Mouse (Mus musculus): ENCODE results near the gene Map2k6.

Map2k6 gene

DNA sequence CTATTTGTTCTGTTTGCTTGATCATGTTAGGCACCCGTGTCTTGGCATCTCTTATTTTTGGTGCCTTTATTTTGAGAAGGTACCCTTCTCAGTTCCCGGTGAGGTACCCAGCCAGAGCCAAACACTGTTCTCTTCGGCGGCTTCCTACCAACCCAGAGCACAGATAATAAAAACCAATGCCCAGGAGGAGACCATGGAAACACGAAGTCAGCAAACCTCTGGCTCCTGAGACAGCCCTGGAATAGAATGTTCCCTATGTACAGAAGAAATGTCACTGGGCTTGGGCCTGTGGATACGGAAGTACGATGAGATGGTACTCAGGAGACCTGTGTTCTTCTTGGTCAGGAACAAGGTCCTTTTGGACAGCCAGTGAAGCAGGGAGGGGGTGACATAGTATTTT, 89.4 kb downstream of the Map2k6 start:
- DNase-seq: no peak

- no peak for DNase-seq
Measured at GRCm38 (mm10) chr11:110495323-110496060, 96.6 kb downstream of the Map2k6 start.

DNA sequence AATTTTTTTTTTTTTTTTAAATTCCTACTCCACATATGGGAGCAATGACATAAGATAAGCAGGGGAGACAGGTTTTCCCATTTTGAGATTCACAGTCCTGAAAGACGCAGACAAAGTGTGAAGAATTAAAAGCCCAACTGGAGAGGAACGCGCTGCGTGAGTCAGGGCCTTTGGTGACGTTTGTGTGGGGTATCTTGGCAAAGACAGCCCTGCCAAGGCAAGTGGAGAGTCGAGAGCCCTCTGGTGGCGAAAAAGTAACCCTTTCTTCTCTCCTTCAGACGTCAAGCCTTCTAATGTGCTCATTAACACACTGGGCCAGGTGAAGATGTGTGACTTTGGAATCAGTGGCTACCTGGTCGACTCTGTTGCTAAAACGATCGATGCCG, 97.1 kb downstream of the Map2k6 start:
- peak; percentile 47 for DNase-seq

DNA sequence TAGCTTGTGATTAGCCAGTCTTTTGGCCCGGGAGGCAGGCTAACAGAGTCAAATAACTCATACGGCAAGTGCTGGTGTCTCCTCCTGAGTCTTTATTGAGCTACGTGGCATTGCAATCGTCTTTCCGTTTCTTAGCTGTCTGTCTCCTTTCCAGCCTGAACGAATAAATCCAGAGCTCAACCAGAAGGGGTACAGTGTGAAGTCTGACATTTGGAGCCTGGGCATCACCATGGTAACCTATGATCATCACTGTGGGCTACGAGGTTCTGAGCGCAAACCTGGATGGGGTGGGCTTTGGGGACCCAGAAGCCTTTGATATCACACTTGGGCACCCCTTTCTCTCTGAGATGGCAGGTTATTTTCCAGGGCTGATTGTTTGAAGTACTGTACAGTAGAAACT, 98.8 kb downstream of the Map2k6 start:
- no peak for DNase-seq

DNA sequence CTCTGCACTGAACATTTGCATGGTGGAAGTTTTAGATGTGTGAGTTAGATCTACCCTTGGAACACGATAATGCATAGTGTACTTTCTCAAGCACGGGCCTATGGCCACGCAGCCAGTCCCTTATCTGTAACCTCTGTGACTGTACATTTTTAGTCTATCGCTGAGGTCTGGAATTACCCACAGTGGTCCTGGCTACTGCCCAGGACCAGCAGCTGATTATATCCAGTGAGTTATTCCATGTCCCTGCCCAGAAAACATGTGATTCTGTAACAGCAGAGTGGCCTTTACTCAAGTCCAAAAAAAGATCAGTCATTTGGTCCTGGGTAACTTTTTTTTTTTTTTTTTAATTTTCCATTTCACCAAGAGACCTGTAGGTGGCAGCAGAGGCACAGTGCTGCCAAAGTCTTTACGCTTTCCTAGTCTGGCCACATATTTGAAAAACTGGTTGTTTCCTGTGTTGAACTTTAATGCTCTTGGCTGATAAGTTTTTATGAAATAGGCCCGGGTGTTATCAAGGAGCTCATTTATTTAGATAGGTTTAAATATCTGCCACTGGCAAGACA, 99.8 kb downstream of the Map2k6 start:
- no peak for DNase-seq

GRCm38 (mm10) chr11:110502937-110503670, 104.2 kb downstream of the Map2k6 start:
- no peak for DNase-seq

GRCm38 (mm10) chr11:110511466-110511865, 112.5 kb downstream of the Map2k6 start:
- no peak for DNase-seq

GRCm38 (mm10) chr11:110518648-110519047, 119.7 kb downstream of the Map2k6 start:
- no peak for DNase-seq

- no peak for DNase-seq
Measured at GRCm38 (mm10) chr11:110522906-110523305, 124.0 kb downstream of the Map2k6 start.

GRCm38 (mm10) chr11:110526156-110526555, 127.2 kb downstream of the Map2k6 start:
- DNase-seq: no peak

- no peak for DNase-seq
Measured at GRCm38 (mm10) chr11:110531087-110531486, 132.2 kb downstream of the Map2k6 start.

DNA sequence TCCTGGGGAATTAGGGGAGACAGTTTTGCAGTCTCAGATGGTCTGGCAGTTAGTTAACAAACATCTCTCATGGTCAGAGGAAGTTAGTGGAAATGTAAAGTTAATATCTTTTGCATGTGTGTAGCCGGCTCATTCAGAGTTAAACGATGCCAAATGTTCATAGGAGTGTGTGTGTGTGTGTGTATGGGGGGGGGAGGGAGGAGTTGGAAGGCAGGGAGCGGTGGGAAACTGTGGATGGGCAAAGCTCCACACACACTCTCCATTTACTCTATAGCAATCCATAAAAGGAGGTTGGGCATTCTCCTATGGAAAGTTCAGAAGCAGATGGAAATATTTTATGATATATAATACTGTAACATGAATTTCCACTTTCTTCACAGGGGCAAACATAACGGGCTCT, 135.9 kb downstream of the Map2k6 start:
- no peak for DNase-seq

- no peak for DNase-seq
Measured at GRCm38 (mm10) chr11:110536533-110536932, 137.6 kb downstream of the Map2k6 start.

- DNase-seq: peak; percentile 59
Measured at GRCm38 (mm10) chr11:110537602-110538001, 138.7 kb downstream of the Map2k6 start.

GRCm38 (mm10) chr11:110538206-110538605, 139.3 kb downstream of the Map2k6 start:
- no peak for DNase-seq

- DNase-seq: no peak
Measured at GRCm38 (mm10) chr11:110541933-110542332, 143.0 kb downstream of the Map2k6 start.

DNA sequence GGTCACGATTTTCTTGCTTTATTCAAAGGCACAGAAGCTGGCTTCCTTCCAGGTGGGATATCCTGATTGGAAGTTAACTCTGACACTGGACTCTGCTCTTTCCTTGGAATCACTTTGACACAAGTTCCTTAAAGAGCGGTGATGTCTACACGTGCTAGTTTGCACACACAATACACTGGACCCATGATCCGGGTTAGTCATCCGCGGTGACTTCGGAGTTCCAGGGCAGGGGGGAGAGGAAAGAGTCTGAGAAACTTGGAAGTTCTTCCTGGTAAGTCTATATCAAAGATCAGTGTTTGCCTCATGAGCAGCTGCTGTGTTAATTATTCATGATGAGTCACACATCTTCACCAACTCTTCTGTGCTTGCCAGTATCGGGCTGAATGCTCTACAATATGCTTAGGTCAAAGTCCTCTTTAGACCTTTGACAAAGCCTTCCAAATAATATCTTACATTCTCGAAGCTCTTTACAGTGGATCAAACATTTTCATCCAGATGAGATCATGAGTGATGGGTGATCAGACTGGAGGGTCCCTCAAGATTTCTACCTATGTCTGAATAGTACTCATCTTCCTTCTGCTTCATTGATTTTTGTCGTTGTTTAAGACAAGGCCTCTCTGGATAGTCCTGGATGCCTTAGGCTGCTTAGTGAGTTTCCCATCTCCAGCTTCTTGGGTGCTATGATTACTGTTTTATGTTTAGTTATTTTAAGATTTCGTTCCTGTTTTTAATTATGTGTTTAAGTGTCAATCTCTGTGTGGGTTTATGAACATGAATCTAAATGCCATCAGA, 145.7 kb downstream of the Map2k6 start:
- no peak for DNase-seq

GRCm38 (mm10) chr11:110545416-110545815, 146.5 kb downstream of the Map2k6 start:
- no peak for DNase-seq

DNA sequence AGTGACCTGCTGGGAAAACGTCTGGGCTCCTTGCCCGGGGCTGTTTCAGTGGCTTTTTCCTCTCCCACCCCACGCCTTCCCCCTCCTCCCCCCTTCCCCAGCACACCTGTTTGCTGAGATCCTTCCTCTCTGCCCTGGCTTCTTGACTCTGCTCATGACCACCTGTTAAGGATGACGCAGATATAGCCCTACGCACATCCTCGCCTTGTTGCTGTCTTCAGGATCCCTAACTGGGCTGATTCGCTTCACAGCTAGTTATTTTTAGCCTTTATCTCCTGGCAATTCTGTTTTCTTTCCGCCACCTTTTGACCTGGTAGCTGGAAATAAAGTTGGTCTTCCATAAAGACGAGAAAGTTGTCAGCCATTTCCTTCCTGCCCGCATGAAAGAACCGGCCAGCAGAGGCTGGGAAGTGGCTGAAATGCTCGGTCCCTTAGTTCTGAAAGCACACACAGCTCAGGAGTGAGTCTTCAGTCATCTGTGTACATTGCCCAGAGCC, 152.6 kb downstream of the Map2k6 start:
- no peak for DNase-seq

- no peak for DNase-seq
Measured at GRCm38 (mm10) chr11:110562320-110563081, 163.6 kb downstream of the Map2k6 start.

GRCm38 (mm10) chr11:110563272-110563671, 164.3 kb downstream of the Map2k6 start:
- no peak for DNase-seq

GRCm38 (mm10) chr11:110563801-110564200, 164.9 kb downstream of the Map2k6 start:
- DNase-seq: no peak

Data from liver (tissue).